In genomic region chr16:50542554-50543333, GRCm38 (mm10) we compare ENCODE assay signal across 10 mouse cellular contexts. TPM values are rescaled to one million over a fixed set of nuclear protein-coding genes. Genes with fewer than 3 reads are reported as not detected.
DNase-seq lines count a peak whose midpoint lies in the region; ATAC-seq and TF ChIP-seq lines count a peak whose summit lies in the region.
"Had no signal": no experiment of that assay in that cellular context is flagged by ENCODE, and none has a peak within 500 bp of the region (broad histone marks: within the 10 kb centered on the region; RNA-seq: fewer than 3 reads in every experiment).

No protein-coding gene starts in this region.

- H3K27me3 ChIP-seq in hindbrain, embryonic 14.5 days (ENCODE audit: control insufficient read depth, insufficient read depth, low read length) = no peaks in the 10 kb centered on the region
- no peaks in the 10 kb centered on the region for H3K27me3 ChIP-seq in hindbrain, embryonic 12.5 days
- H3K27me3 ChIP-seq in midbrain, embryonic 16.5 days (ENCODE audit: control insufficient read depth, insufficient read depth, low read depth, low read length) = no peaks in the 10 kb centered on the region
- no peaks in the 10 kb centered on the region for H3K27me3 ChIP-seq in midbrain, embryonic 11.5 days (ENCODE audit: control insufficient read depth, insufficient read depth, low read length)
- H3K27me3 ChIP-seq in embryonic facial prominence, embryonic 14.5 days (replicated peaks; ENCODE audit: control insufficient read depth, insufficient read depth, low read length) = no peaks in the 10 kb centered on the region
- no peaks in the 10 kb centered on the region for H3K27me3 ChIP-seq in stomach, postnatal 0 days (ENCODE audit: control insufficient read depth, insufficient read depth, low read length)

- TF ChIP-seq EP300 in stomach, postnatal 0 days (optimal IDR thresholded peaks at IDR 0.05) = no peak

- no peak overlapping the region for H3K4me3 ChIP-seq in hindbrain, embryonic 14.5 days (replicated peaks; ENCODE audit: low read length)
- H3K4me3 ChIP-seq in hindbrain, embryonic 12.5 days = no peak overlapping the region
- no peak overlapping the region for H3K4me3 ChIP-seq in midbrain, embryonic 16.5 days (ENCODE audit: low read depth, low read length)
- no peak overlapping the region for H3K4me3 ChIP-seq in midbrain, embryonic 11.5 days (ENCODE audit: low read depth, low read length)
- H3K4me3 ChIP-seq in embryonic facial prominence, embryonic 14.5 days (ENCODE audit: low read depth, low read length) = no peak overlapping the region
- no peak overlapping the region for H3K4me3 ChIP-seq in stomach, postnatal 0 days (ENCODE audit: low read depth, low read length)
- H3K4me3 ChIP-seq: megakaryocyte, embryonic 14.5 days had no signal

- no peak overlapping the region for H3K9ac ChIP-seq in hindbrain, embryonic 14.5 days
- H3K9ac ChIP-seq in hindbrain, embryonic 12.5 days = no peak overlapping the region
- no peak overlapping the region for H3K9ac ChIP-seq in midbrain, embryonic 16.5 days (ENCODE audit: low read depth, low read length)
- H3K9ac ChIP-seq in midbrain, embryonic 11.5 days (ENCODE audit: low read length) = no peak overlapping the region
- H3K9ac ChIP-seq in embryonic facial prominence, embryonic 14.5 days (ENCODE audit: low read depth, low read length) = no peak overlapping the region
- H3K9ac ChIP-seq in stomach, postnatal 0 days (ENCODE audit: low read length) = no peak overlapping the region

- H3K9me3 ChIP-seq in hindbrain, embryonic 14.5 days (ENCODE audit: control insufficient read depth, low read length) = no peaks in the 10 kb centered on the region
- no peaks in the 10 kb centered on the region for H3K9me3 ChIP-seq in hindbrain, embryonic 12.5 days (replicated peaks)
- H3K9me3 ChIP-seq in midbrain, embryonic 16.5 days (replicated peaks; ENCODE audit: control insufficient read depth, low read length, poor library complexity, severe bottlenecking) = no peaks in the 10 kb centered on the region
- H3K9me3 ChIP-seq in midbrain, embryonic 11.5 days (ENCODE audit: control insufficient read depth, low read length) = no peaks in the 10 kb centered on the region
- no peaks in the 10 kb centered on the region for H3K9me3 ChIP-seq in embryonic facial prominence, embryonic 14.5 days (ENCODE audit: control insufficient read depth, low read length)
- no peaks in the 10 kb centered on the region for H3K9me3 ChIP-seq in stomach, postnatal 0 days (ENCODE audit: control insufficient read depth, low read length)
- H3K9me3 ChIP-seq: megakaryocyte, embryonic 14.5 days had no signal

- no peaks in the 10 kb centered on the region for H3K4me1 ChIP-seq in hindbrain, embryonic 14.5 days (replicated peaks; ENCODE audit: control insufficient read depth, insufficient read depth, low read length)
- no peaks in the 10 kb centered on the region for H3K4me1 ChIP-seq in hindbrain, embryonic 12.5 days
- H3K4me1 ChIP-seq in midbrain, embryonic 16.5 days (ENCODE audit: control insufficient read depth, insufficient read depth, low read length) = no peaks in the 10 kb centered on the region
- H3K4me1 ChIP-seq in midbrain, embryonic 11.5 days (ENCODE audit: control insufficient read depth, insufficient read depth, low read length) = no peaks in the 10 kb centered on the region
- H3K4me1 ChIP-seq in embryonic facial prominence, embryonic 14.5 days (ENCODE audit: control insufficient read depth, insufficient read depth, low read length) = no peaks in the 10 kb centered on the region
- no peaks in the 10 kb centered on the region for H3K4me1 ChIP-seq in stomach, postnatal 0 days (replicated peaks; ENCODE audit: control insufficient read depth, insufficient read depth)

- peak; percentile 69 for TF ChIP-seq CTCF in stomach, postnatal 0 days (IDR thresholded peaks at IDR 0.05; ENCODE audit: low read depth)

- H3K36me3 ChIP-seq in hindbrain, embryonic 14.5 days (replicated peaks; ENCODE audit: control insufficient read depth, insufficient read depth) = no peaks in the 10 kb centered on the region
- H3K36me3 ChIP-seq in hindbrain, embryonic 12.5 days = no peaks in the 10 kb centered on the region
- no peaks in the 10 kb centered on the region for H3K36me3 ChIP-seq in midbrain, embryonic 16.5 days (ENCODE audit: control insufficient read depth, insufficient read depth, low read length)
- H3K36me3 ChIP-seq in midbrain, embryonic 11.5 days (ENCODE audit: control insufficient read depth, insufficient read depth, low read length) = no peaks in the 10 kb centered on the region
- H3K36me3 ChIP-seq in embryonic facial prominence, embryonic 14.5 days (ENCODE audit: control insufficient read depth, insufficient read depth, low read length) = no peaks in the 10 kb centered on the region
- no peaks in the 10 kb centered on the region for H3K36me3 ChIP-seq in stomach, postnatal 0 days (ENCODE audit: control insufficient read depth, insufficient read depth, low read length)

- no peak overlapping the region for H3K4me2 ChIP-seq in hindbrain, embryonic 14.5 days (replicated peaks)
- no peak overlapping the region for H3K4me2 ChIP-seq in hindbrain, embryonic 12.5 days (replicated peaks)
- no peak overlapping the region for H3K4me2 ChIP-seq in midbrain, embryonic 16.5 days (ENCODE audit: low read length)
- H3K4me2 ChIP-seq in midbrain, embryonic 11.5 days = no peak overlapping the region
- H3K4me2 ChIP-seq in embryonic facial prominence, embryonic 14.5 days (ENCODE audit: low read depth, low read length) = no peak overlapping the region
- H3K4me2 ChIP-seq in stomach, postnatal 0 days (replicated peaks; ENCODE audit: low read depth) = no peak overlapping the region

- ATAC-seq in hindbrain, embryonic 14.5 days (ENCODE audit: low FRiP score) = peak; percentile 72; the same call in 1 of the 2 replicates
- no peak for ATAC-seq in hindbrain, embryonic 12.5 days (ENCODE audit: low FRiP score)
- ATAC-seq in midbrain, embryonic 16.5 days = peak; percentile 81
- ATAC-seq in midbrain, embryonic 11.5 days (ENCODE audit: low FRiP score) = no peak
- peak; percentile 83; the same call in 1 of the 2 replicates for ATAC-seq in embryonic facial prominence, embryonic 14.5 days (ENCODE audit: low read depth)
- ATAC-seq in stomach, postnatal 0 days (ENCODE audit: low FRiP score, low TSS enrichment) = no peak

- DNase-seq in hindbrain, embryonic 14.5 days (ENCODE audit: low spot score) = peak; percentile 51
- no peak for DNase-seq in midbrain, embryonic 11.5 days (ENCODE audit: low spot score, missing footprints)
- DNase-seq in embryonic facial prominence, embryonic 14.5 days (ENCODE audit: low spot score) = peak; percentile 49
- no peak for DNase-seq in stomach, postnatal 0 days (ENCODE audit: low spot score)
- DNase-seq in urinary bladder, adult 2 months (ENCODE audit: low spot score) = no peak
- no peak for DNase-seq in lung, postnatal 25 days (ENCODE audit: low spot score)

- 74% methylated on average over 5 of the region's 5 CpGs for WGBS in hindbrain, embryonic 14.5 days
- WGBS in hindbrain, embryonic 12.5 days = 71% methylated on average over 5 of the region's 5 CpGs
- 70% methylated on average over 5 of the region's 5 CpGs for WGBS in midbrain, embryonic 16.5 days
- 71% methylated on average over 5 of the region's 5 CpGs for WGBS in midbrain, embryonic 11.5 days
- WGBS in embryonic facial prominence, embryonic 14.5 days = 62% methylated on average over 5 of the region's 5 CpGs
- WGBS in stomach, postnatal 0 days = 60% methylated on average over 5 of the region's 5 CpGs

- no peak overlapping the region for H3K27ac ChIP-seq in hindbrain, embryonic 14.5 days
- no peak overlapping the region for H3K27ac ChIP-seq in hindbrain, embryonic 12.5 days
- H3K27ac ChIP-seq in midbrain, embryonic 16.5 days (ENCODE audit: low read length) = no peak overlapping the region
- no peak overlapping the region for H3K27ac ChIP-seq in midbrain, embryonic 11.5 days (ENCODE audit: low read depth, low read length)
- no peak overlapping the region for H3K27ac ChIP-seq in embryonic facial prominence, embryonic 14.5 days (replicated peaks; ENCODE audit: low read depth, low read length)
- H3K27ac ChIP-seq in stomach, postnatal 0 days (replicated peaks) = no peak overlapping the region

RNA-seq across cellular contexts. Expression of gene Ccdc54, which starts 48.2 kb away (rescaled TPM):
- polyA plus RNA-seq in hindbrain, embryonic 14.5 days (2014; fragmentation: Nextera tagmentation; extraction: Ambion mirVana) = not detected in 2 replicates
- not detected in 2 replicates for polyA plus RNA-seq in hindbrain, embryonic 12.5 days (2016; fragmentation: Nextera tagmentation; extraction: Ambion mirVana)
- not detected in 2 replicates for polyA plus RNA-seq in midbrain, embryonic 16.5 days (2015; fragmentation: Nextera tagmentation; extraction: Ambion mirVana)
- not detected in 2 replicates for polyA plus RNA-seq in midbrain, embryonic 11.5 days (2014; fragmentation: Nextera tagmentation; extraction: Ambion mirVana)
- polyA plus RNA-seq in embryonic facial prominence, embryonic 14.5 days (2014; fragmentation: Nextera tagmentation; extraction: Ambion mirVana) = not detected in 2 replicates
- not detected in 2 replicates for polyA plus RNA-seq in stomach, postnatal 0 days (2015; fragmentation: Nextera tagmentation; extraction: Ambion mirVana)
- polyA plus RNA-seq in urinary bladder, adult 2 months (2012; rRNA removed) = not detected in 2 replicates
- polyA plus RNA-seq: intestine, embryonic 14.5 days had no signal

Comparison
In these comparisons a context has a peak if more than half of its experiments do, and no peak if none do; other contexts are left out.
1. ATAC-seq: peak in hindbrain, embryonic 14.5 days (single experiment), midbrain, embryonic 16.5 days (single experiment) and embryonic facial prominence, embryonic 14.5 days (single experiment); none in hindbrain, embryonic 12.5 days (single experiment), midbrain, embryonic 11.5 days (single experiment) and stomach, postnatal 0 days (single experiment).
2. DNase-seq: peak in hindbrain, embryonic 14.5 days (single experiment) and embryonic facial prominence, embryonic 14.5 days (single experiment); none in midbrain, embryonic 11.5 days (single experiment), stomach, postnatal 0 days (single experiment), urinary bladder, adult 2 months (single experiment) and lung, postnatal 25 days (single experiment).